ENCODE assay signal across 9 mouse cellular contexts in genomic region chr13:117602181-117602580, GRCm38 (mm10). TPM values are rescaled to one million over a fixed set of nuclear protein-coding genes. Genes with fewer than 3 reads are reported as not detected.
A peak's percentile ranks its signal among the peaks of the same experiment; 100 is the strongest.
DNase-seq lines count a peak whose midpoint lies in the region; ATAC-seq and TF ChIP-seq lines count a peak whose summit lies in the region.
"Had no signal": no experiment of that assay in that cellular context is flagged by ENCODE, and none has a peak within 500 bp of the region (broad histone marks: within the 10 kb centered on the region; RNA-seq: fewer than 3 reads in every experiment).

Gene Hcn1, plus strand, starts transcription at chr13:117602320.

- DNase-seq in CD4-positive helper T cell, adult 2 months (ENCODE audit: low read depth, low spot score) = peak; percentile 25
- peak; percentile 26 for DNase-seq in brain, embryonic 18.5 days (ENCODE audit: low read depth, low spot score)
- peak; percentile 14 for DNase-seq in fibroblast of lung, adult 2 months (ENCODE audit: low read depth)
- peak; percentile 48 to 63 for DNase-seq in kidney, postnatal 25 days
- peak in 1 of 3 experiments; percentile 0 for DNase-seq in liver, embryonic 14.5 days (ENCODE audit: low read depth in 3 of 3, low spot score in 3 of 3)
- peak; percentile 78 for DNase-seq in testis, postnatal 10 days (ENCODE audit: low spot score)

- peaks cover 15% of the 10 kb centered on the region for H3K4me1 ChIP-seq in heart, embryonic 16.5 days (ENCODE audit: control insufficient read depth, insufficient read depth, low read length)
- no peaks in the 10 kb centered on the region for H3K4me1 ChIP-seq in liver, embryonic 14.5 days (replicated peaks; ENCODE audit: control insufficient read depth in 2 of 2, insufficient read depth in 2 of 2, low read length in 1 of 2)
- peaks cover 12% of the 10 kb centered on the region for H3K4me1 ChIP-seq in neural tube, embryonic 12.5 days

- peak within 1 kb of the TSS; percentile 90 for H3K4me2 ChIP-seq in heart, embryonic 16.5 days (ENCODE audit: low read depth, low read length)
- H3K4me2 ChIP-seq in liver, embryonic 14.5 days (ENCODE audit: low read depth) = peak within 1 kb of the TSS; percentile 51
- peak within 1 kb of the TSS; percentile 94 for H3K4me2 ChIP-seq in neural tube, embryonic 12.5 days (replicated peaks)

- 0 out of 2 replicates have a peak within 1 kb of the TSS, but pooled peaks have one; percentile 21 for H3K9ac ChIP-seq in heart, embryonic 16.5 days (ENCODE audit: low read length)
- H3K9ac ChIP-seq in liver, embryonic 14.5 days (replicated peaks) = no peak within 1 kb of the TSS
- peak within 1 kb of the TSS; percentile 64 for H3K9ac ChIP-seq in neural tube, embryonic 12.5 days

- H3K9me3 ChIP-seq in heart, embryonic 16.5 days (replicated peaks; ENCODE audit: control insufficient read depth, low read length) = no peaks in the 10 kb centered on the region
- no peaks in the 10 kb centered on the region for H3K9me3 ChIP-seq in liver, embryonic 14.5 days (ENCODE audit: control insufficient read depth, low read length)
- no peaks in the 10 kb centered on the region for H3K9me3 ChIP-seq in neural tube, embryonic 12.5 days

- peak; percentile 94 for ATAC-seq in heart, embryonic 16.5 days (replicated peaks; ENCODE audit: extremely low read depth, insufficient read depth, low FRiP score)
- ATAC-seq in liver, embryonic 14.5 days (ENCODE audit: insufficient read depth) = peak; percentile 75
- peak; percentile 97 for ATAC-seq in neural tube, embryonic 12.5 days (ENCODE audit: low FRiP score, low read depth)

- peak within 1 kb of the TSS; percentile 60 for H3K4me3 ChIP-seq in heart, embryonic 16.5 days (ENCODE audit: low read length)
- H3K4me3 ChIP-seq in liver, embryonic 14.5 days (ENCODE audit: insufficient read depth in 1 of 2, low read depth in 2 of 2, low read length in 2 of 2) = peak within 1 kb of the TSS in 1 of 2 experiments; percentile 37; a peak in 2 of 4 replicates
- H3K4me3 ChIP-seq in neural tube, embryonic 12.5 days = peak within 1 kb of the TSS; percentile 64

- H3K27ac ChIP-seq in heart, embryonic 16.5 days (ENCODE audit: low read length) = no peak within 1 kb of the TSS
- H3K27ac ChIP-seq in liver, embryonic 14.5 days = no peak within 1 kb of the TSS
- no peak within 1 kb of the TSS for H3K27ac ChIP-seq in neural tube, embryonic 12.5 days

- peak; percentile 56 for TF ChIP-seq CTCF in liver, embryonic 14.5 days (IDR thresholded peaks at IDR 0.05; ENCODE audit: low read depth)

- under 1% methylated on average over 45 of the region's 45 CpGs for WGBS in heart, embryonic 16.5 days
- under 1% methylated on average over 42 of the region's 45 CpGs for WGBS in liver, embryonic 14.5 days (ENCODE audit: insufficient replicate concordance)
- WGBS in neural tube, embryonic 12.5 days = under 1% methylated on average over 38 of the region's 45 CpGs

- TF ChIP-seq EP300 in liver, embryonic 14.5 days (IDR thresholded peaks at IDR 0.05; ENCODE audit: low read depth) = no peak

- H3K36me3 ChIP-seq in heart, embryonic 16.5 days (ENCODE audit: control insufficient read depth, insufficient read depth) = no peaks in the 10 kb centered on the region
- H3K36me3 ChIP-seq in liver, embryonic 14.5 days (replicated peaks; ENCODE audit: control insufficient read depth, insufficient read depth, low read depth) = no peaks in the 10 kb centered on the region
- H3K36me3 ChIP-seq in neural tube, embryonic 12.5 days = no peaks in the 10 kb centered on the region
- H3K36me3 ChIP-seq: G1E had no signal

- H3K27me3 ChIP-seq in heart, embryonic 16.5 days (ENCODE audit: control insufficient read depth, insufficient read depth, low read length) = peaks cover 23% of the 10 kb centered on the region
- peaks cover 15% of the 10 kb centered on the region for H3K27me3 ChIP-seq in liver, embryonic 14.5 days (ENCODE audit: control insufficient read depth, insufficient read depth, low read length)
- peaks cover 22% of the 10 kb centered on the region for H3K27me3 ChIP-seq in neural tube, embryonic 12.5 days (replicated peaks)

RNA-seq across cellular contexts. Expression of gene Hcn1, which starts in this region (rescaled TPM):
- polyA plus RNA-seq in heart, embryonic 16.5 days (2015; fragmentation: Nextera tagmentation; extraction: Ambion mirVana) = 0.02 and 0.03 TPM in 2 replicates
- polyA plus RNA-seq in liver, embryonic 14.5 days (2012; rRNA removed) = under 0.01 TPM in 1 of 2 replicates, not detected in the other
- not detected in 2 replicates for polyA plus RNA-seq in liver, embryonic 14.5 days (2014; fragmentation: Nextera tagmentation; extraction: Ambion mirVana)
- 0.33 TPM in 2 replicates for polyA plus RNA-seq in neural tube, embryonic 12.5 days (2016; fragmentation: Nextera tagmentation; extraction: Ambion mirVana)
- polyA plus RNA-seq: G1E had no signal

Comparison
In these comparisons a context has a peak if more than half of its experiments do, and no peak if none do; other contexts are left out.
1. Peak in ATAC-seq, H3K4me3 ChIP-seq, H3K9ac ChIP-seq and H3K4me2 ChIP-seq in heart, embryonic 16.5 days; RNA of the gene not detected or under 1 TPM.
2. Peak in ATAC-seq and H3K4me2 ChIP-seq in liver, embryonic 14.5 days; RNA of the gene not detected or under 1 TPM.
3. Peak in ATAC-seq, H3K4me3 ChIP-seq, H3K9ac ChIP-seq and H3K4me2 ChIP-seq in neural tube, embryonic 12.5 days; RNA of the gene not detected or under 1 TPM.